Mouse (Mus musculus): ENCODE measurements around the gene Foxn3.

DNA sequence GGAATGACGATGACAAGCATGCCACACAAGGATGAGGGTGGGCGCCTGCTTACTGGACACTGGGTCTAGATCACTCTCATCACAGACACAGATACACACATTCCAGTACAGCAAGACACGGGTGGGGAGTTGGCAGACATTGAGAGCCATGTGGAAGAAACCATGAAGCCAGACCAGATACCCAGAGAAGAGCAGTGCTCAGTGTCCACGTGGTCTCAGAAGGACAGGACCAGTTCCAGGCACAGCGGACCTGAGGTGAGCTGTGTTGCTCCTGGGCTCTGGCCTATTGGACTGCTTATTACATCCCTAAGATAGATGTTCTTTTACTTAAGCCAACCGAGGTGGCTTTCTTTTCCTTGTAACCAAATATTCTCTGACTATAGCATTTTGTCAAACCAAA lies 188.0 kb downstream of the Foxn3 start:
- TF ChIP-seq USF1 (IDR thresholded peaks at IDR 0.05; ENCODE audit: low read depth, low read length) = no peak
- no peak for TF ChIP-seq BHLHE40 (IDR thresholded peaks at IDR 0.05; ENCODE audit: low read depth, low read length)
- no peak for TF ChIP-seq CTCF (conservative IDR thresholded peaks at IDR 0.05 in 1 of 2, IDR thresholded peaks at IDR 0.05 in 1 of 2; ENCODE audit: low read depth in 2 of 2, low read length in 2 of 2)
- TF ChIP-seq EP300 (IDR thresholded peaks at IDR 0.05; ENCODE audit: low read length) = no peak
- no peak for TF ChIP-seq ZC3H11A (IDR thresholded peaks at IDR 0.05; ENCODE audit: low read depth, low read length)
- TF ChIP-seq NELFE (IDR thresholded peaks at IDR 0.05; ENCODE audit: low read depth, low read length) = no peak
- TF ChIP-seq POLR2A (IDR thresholded peaks at IDR 0.05; ENCODE audit: low read depth, low read length) = no peak

All from CH12.LX (cell line).